Comparison of ENCODE assay signal across 28 mouse cellular contexts in genomic region chr11:98354445-98354844, GRCm38 (mm10). TPM values are rescaled to one million over a fixed set of nuclear protein-coding genes. Genes with fewer than 3 reads are reported as not detected.
DNase-seq lines count a peak whose midpoint lies in the region; TF ChIP-seq lines count a peak whose summit lies in the region.
"Had no signal": no experiment of that assay in that cellular context is flagged by ENCODE, and none has a peak within 500 bp of the region (broad histone marks: within the 10 kb centered on the region; RNA-seq: fewer than 3 reads in every experiment).

No protein-coding gene starts in this region.

- H3K36me3 ChIP-seq in heart, embryonic 10.5 days, result no peaks in the 10 kb centered on the region
- H3K36me3 ChIP-seq in E14TG2a.4 (ENCODE audit: insufficient read depth, low read length), result no peaks in the 10 kb centered on the region
- H3K36me3 ChIP-seq: hindbrain, embryonic 10.5 days; limb, embryonic 15.5 days had no signal

- peaks cover 40% of the 10 kb centered on the region for H3K4me1 ChIP-seq in heart, embryonic 10.5 days
- peaks cover 77% of the 10 kb centered on the region for H3K4me1 ChIP-seq in E14TG2a.4 (replicated peaks; ENCODE audit: low read depth, low read length)
- H3K4me1 ChIP-seq in cortical plate, adult 2 months (ENCODE audit: control insufficient read depth, insufficient read depth, low read length), result peaks cover 4% of the 10 kb centered on the region

- TF ChIP-seq CTCF in E14TG2a.4 (conservative IDR thresholded peaks at IDR 0.05; ENCODE audit: low read length), result no peak
- no peak for TF ChIP-seq CTCF in cortical plate, adult 2 months (IDR thresholded peaks at IDR 0.05; ENCODE audit: extremely low read depth, insufficient read depth, low read length)

- intact Hi-C loops in heart, postnatal 10 days (cut with DNase I), result no loop called here
- intact Hi-C loops in left cerebral cortex, postnatal 36 days (cut with DNase I), result no loop called here
- intact Hi-C loops in left cerebral cortex, postnatal 10 days (cut with DNase I), result no loop called here

- no peaks in the 10 kb centered on the region for H3K9me3 ChIP-seq in heart, embryonic 10.5 days
- no peaks in the 10 kb centered on the region for H3K9me3 ChIP-seq in E14TG2a.4 (ENCODE audit: low read length)
- H3K9me3 ChIP-seq: hindbrain, embryonic 10.5 days; limb, embryonic 15.5 days had no signal

- DNase-seq in heart, embryonic 10.5 days (ENCODE audit: low spot score), result no peak
- no peak for DNase-seq in heart, postnatal 10 days
- DNase-seq in left cerebral cortex, postnatal 36 days (ENCODE audit: low spot score in 2 of 2), result peak; percentile 60 to 62
- DNase-seq in left cerebral cortex, postnatal 10 days (ENCODE audit: extremely low spot score in 1 of 2, low spot score in 2 of 2), result no peak
- DNase-seq in yolk sac, embryonic 10.5 days (ENCODE audit: low spot score), result no peak
- DNase-seq: adrenal gland, adult 2 months; B cell, adult 2 months; cerebellum, adult 11-12 months; cerebellum, postnatal 25 days; gastrocnemius, postnatal 10 days; lung, embryonic 14.5 days; midbrain, embryonic 14.5 days had no signal

- TF ChIP-seq POLR2A in cortical plate, adult 2 months (IDR thresholded peaks at IDR 0.05; ENCODE audit: extremely low read depth, insufficient read depth, low read length), result no peak

- 0 out of 2 replicates have a peak overlapping the region, but pooled peaks have one; percentile 8 for H3K27ac ChIP-seq in heart, embryonic 10.5 days
- H3K27ac ChIP-seq in cortical plate, adult 2 months (ENCODE audit: insufficient read depth, low read length), result peak overlapping the region; percentile 72; the same call in 1 of the 2 replicates
- H3K27ac ChIP-seq: hindbrain, embryonic 10.5 days; kidney, postnatal 0 days; limb, embryonic 15.5 days; liver, embryonic 14.5 days had no signal

- whole genome bisulfite sequencing in heart, embryonic 10.5 days, result 58% methylated on average over 14 of the region's 14 CpGs

- H3K4me3 ChIP-seq in heart, embryonic 10.5 days, result no peak overlapping the region
- H3K4me3 ChIP-seq in E14TG2a.4 (replicated peaks; ENCODE audit: low read length), result peak overlapping the region; percentile 32; the same call in 1 of the 2 replicates
- H3K4me3 ChIP-seq in cortical plate, adult 2 months (ENCODE audit: insufficient read depth, low read length), result no peak overlapping the region
- H3K4me3 ChIP-seq: hindbrain, embryonic 10.5 days; limb, embryonic 15.5 days had no signal

- peaks cover 62% of the 10 kb centered on the region for H3K27me3 ChIP-seq in heart, embryonic 10.5 days (ENCODE audit: insufficient read depth, poor library complexity, severe bottlenecking)
- H3K27me3 ChIP-seq in E14TG2a.4 (ENCODE audit: insufficient read depth, low read length), result peaks cover 54% of the 10 kb centered on the region

RNA-seq across cellular contexts. Expression of gene Stard3, which starts 3.7 kb away (rescaled TPM):
- polyA plus RNA-seq in heart, embryonic 10.5 days (2016; fragmentation: Nextera tagmentation; extraction: Ambion mirVana), result 51.0 and 53.0 TPM in 2 replicates
- 10 to 100 TPM; 23.9 to 24.5 TPM for total RNA-seq in heart, postnatal 10 days (2021)
- total RNA-seq in left cerebral cortex, postnatal 36 days (2021), result 10 to 100 TPM; 35.9 to 39.3 TPM
- total RNA-seq in left cerebral cortex, postnatal 10 days (2021), result 10 to 100 TPM; 19.8 to 20.2 TPM
- 63.2 and 70.8 TPM in 2 replicates for polyA plus RNA-seq in cortical plate, adult 2 months (2012; rRNA removed)

RNA-seq across cellular contexts. Expression of gene Ppp1r1b, which starts 6.2 kb away (rescaled TPM):
- polyA plus RNA-seq in heart, embryonic 10.5 days (2016; fragmentation: Nextera tagmentation; extraction: Ambion mirVana), result 8.1 and 20.1 TPM in 2 replicates
- 1 to 10 TPM; 2.7 to 4.0 TPM for total RNA-seq in heart, postnatal 10 days (2021)
- 100 to 1,000 TPM; 225 to 274 TPM for total RNA-seq in left cerebral cortex, postnatal 36 days (2021)
- total RNA-seq in left cerebral cortex, postnatal 10 days (2021), result 100 to 1,000 TPM in 1 of 2 experiments, 10 to 100 TPM in 1; 59.5 to 126 TPM
- polyA plus RNA-seq in cortical plate, adult 2 months (2012; rRNA removed), result 127 and 322 TPM in 2 replicates
- total RNA-seq: granulocyte monocyte progenitor cell, adult 5-6 weeks; megakaryocyte, adult 5-6 weeks had no signal

RNA-seq across cellular contexts. Expression of gene Neurod2, which starts 25.0 kb away (rescaled TPM):
- polyA plus RNA-seq in heart, embryonic 10.5 days (2016; fragmentation: Nextera tagmentation; extraction: Ambion mirVana), result not detected in 2 replicates
- not detected for total RNA-seq in heart, postnatal 10 days (2021)
- 10 to 100 TPM; 65.2 to 77.3 TPM for total RNA-seq in left cerebral cortex, postnatal 36 days (2021)
- total RNA-seq in left cerebral cortex, postnatal 10 days (2021), result 10 to 100 TPM; 63.4 to 67.0 TPM
- 45.0 and 57.2 TPM in 2 replicates for polyA plus RNA-seq in cortical plate, adult 2 months (2012; rRNA removed)
- total RNA-seq: adrenal gland, adult 2 months; CH12.LX; gastrocnemius, postnatal 10 days; granulocyte monocyte progenitor cell, adult 5-6 weeks; megakaryocyte, adult 5-6 weeks; MEL had no signal
- polyA plus RNA-seq: adrenal gland, adult 2 months; heart, postnatal 0 days; kidney, postnatal 0 days; large intestine, adult 2 months; limb, embryonic 15.5 days; liver, embryonic 14.5 days; lung, embryonic 14.5 days; spleen, adult 2 months; testis, adult 2 months; urinary bladder, adult 2 months had no signal

RNA-seq across cellular contexts. Expression of gene Tcap, which starts 29.2 kb away (rescaled TPM):
- polyA plus RNA-seq in heart, embryonic 10.5 days (2016; fragmentation: Nextera tagmentation; extraction: Ambion mirVana), result 86.0 and 159 TPM in 2 replicates
- 100 to 1,000 TPM; 469 to 500 TPM for total RNA-seq in heart, postnatal 10 days (2021)
- total RNA-seq in left cerebral cortex, postnatal 36 days (2021), result 10 to 100 TPM; 11.8 to 14.4 TPM
- 1 to 10 TPM; 5.4 to 6.9 TPM for total RNA-seq in left cerebral cortex, postnatal 10 days (2021)
- 13.6 and 17.7 TPM in 2 replicates for polyA plus RNA-seq in cortical plate, adult 2 months (2012; rRNA removed)
- total RNA-seq: CH12.LX; granulocyte monocyte progenitor cell, adult 5-6 weeks; megakaryocyte, adult 5-6 weeks; MEL had no signal
- polyA plus RNA-seq: lung, embryonic 14.5 days; midbrain, embryonic 14.5 days; testis, adult 2 months had no signal

RNA-seq across cellular contexts. Expression of gene Pnmt, which starts 31.8 kb away (rescaled TPM):
- polyA plus RNA-seq in heart, embryonic 10.5 days (2016; fragmentation: Nextera tagmentation; extraction: Ambion mirVana), result 5.0 and 5.1 TPM in 2 replicates
- total RNA-seq in heart, postnatal 10 days (2021), result under 1 TPM in 1 of 2 experiments, not detected in 1; 0.31 TPM
- total RNA-seq in left cerebral cortex, postnatal 36 days (2021), result under 1 TPM; 0.34 to 0.47 TPM
- 1 to 10 TPM in 1 of 2 experiments, under 1 TPM in 1; 0.61 to 1.1 TPM for total RNA-seq in left cerebral cortex, postnatal 10 days (2021)
- 0.13 and 0.40 TPM in 2 replicates for polyA plus RNA-seq in cortical plate, adult 2 months (2012; rRNA removed)
- total RNA-seq: CH12.LX; granulocyte monocyte progenitor cell, adult 5-6 weeks; layer of hippocampus, postnatal 10 days; megakaryocyte, adult 5-6 weeks; MEL had no signal
- polyA plus RNA-seq: heart, postnatal 0 days; large intestine, adult 2 months; liver, embryonic 14.5 days; lung, embryonic 14.5 days; spleen, adult 2 months; urinary bladder, adult 2 months had no signal

Comparison
In these comparisons a context has a peak if more than half of its experiments do, and no peak if none do; other contexts are left out.
1. DNase-seq: peak in left cerebral cortex, postnatal 36 days (2 of 2); none in heart, embryonic 10.5 days (single experiment), heart, postnatal 10 days (0 of 2), left cerebral cortex, postnatal 10 days (0 of 2) and yolk sac, embryonic 10.5 days (single experiment).
2. RNA of gene Ppp1r1b, which starts 6.2 kb away (total RNA-seq): 225 to 274 TPM in left cerebral cortex, postnatal 36 days and 59.5 to 126 TPM in left cerebral cortex, postnatal 10 days; 2.7 to 4.0 TPM in heart, postnatal 10 days; every median in the first group is over 10 times any median in the second.
3. RNA of gene Neurod2, which starts 25.0 kb away (total RNA-seq): 65.2 to 77.3 TPM in left cerebral cortex, postnatal 36 days and 63.4 to 67.0 TPM in left cerebral cortex, postnatal 10 days; not detected in heart, postnatal 10 days; every median in the first group is over 10 times any median in the second.